ENCODE assay signal across 8 mouse cellular contexts in the genomic region with DNA sequence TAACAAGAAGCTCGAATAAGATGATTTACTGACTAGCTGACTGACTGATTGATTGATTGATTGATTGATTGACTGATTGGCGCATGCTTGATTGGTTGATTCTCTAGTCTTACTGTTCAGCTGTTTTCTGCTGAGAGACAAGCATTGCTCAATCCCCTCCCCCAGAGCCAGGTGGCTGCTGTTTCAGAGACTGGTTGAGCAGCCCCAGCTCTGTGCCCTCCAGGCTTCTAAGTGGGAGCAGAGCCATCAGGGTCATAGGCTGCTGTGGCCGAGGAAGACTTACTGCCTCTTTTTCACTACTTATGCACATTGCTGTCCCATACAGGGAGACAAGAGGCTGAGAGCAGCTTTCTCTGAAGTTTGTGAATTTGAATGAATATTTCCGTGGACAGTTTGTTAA. TPM values are rescaled to one million over a fixed set of nuclear protein-coding genes. Genes with fewer than 3 reads are reported as not detected.
DNase-seq lines count a peak whose midpoint lies in the region; ATAC-seq lines count a peak whose summit lies in the region.

No protein-coding gene starts in this region.

- no peak for ATAC-seq in intestine, embryonic 16.5 days
- no peak for ATAC-seq in stomach, embryonic 14.5 days (ENCODE audit: insufficient number of reproducible peaks, insufficient read depth, low FRiP score, low read depth)
- no peak for ATAC-seq in megakaryocyte-erythroid progenitor cell, adult 5-6 weeks (replicated peaks; ENCODE audit: low FRiP score, low TSS enrichment, poor library complexity, severe bottlenecking)

- no peaks in the 10 kb centered on the region for H3K9me3 ChIP-seq in intestine, embryonic 16.5 days (ENCODE audit: control insufficient read depth, low read length)
- H3K9me3 ChIP-seq in stomach, embryonic 14.5 days (ENCODE audit: control insufficient read depth, low read depth, low read length) = no peaks in the 10 kb centered on the region

- no peak overlapping the region for H3K27ac ChIP-seq in intestine, embryonic 16.5 days (ENCODE audit: low read length)
- no peak overlapping the region for H3K27ac ChIP-seq in stomach, embryonic 14.5 days (ENCODE audit: low read length)

- H3K4me3 ChIP-seq in intestine, embryonic 16.5 days (ENCODE audit: low read length) = no peak overlapping the region; the same call in 1 of the 2 replicates
- peak overlapping the region; percentile 64; the same call in 1 of the 2 replicates for H3K4me3 ChIP-seq in stomach, embryonic 14.5 days (ENCODE audit: low read depth, low read length)

- no peaks in the 10 kb centered on the region for H3K27me3 ChIP-seq in intestine, embryonic 16.5 days (replicated peaks; ENCODE audit: control insufficient read depth, insufficient read depth, low read length)
- H3K27me3 ChIP-seq in stomach, embryonic 14.5 days (ENCODE audit: control insufficient read depth, insufficient read depth, low read length) = no peaks in the 10 kb centered on the region

- 42% methylated on average over 4 of the region's 4 CpGs for WGBS in intestine, embryonic 16.5 days
- 34% methylated on average over 4 of the region's 4 CpGs for WGBS in stomach, embryonic 14.5 days

- peaks cover 24% of the 10 kb centered on the region for H3K4me1 ChIP-seq in intestine, embryonic 16.5 days (ENCODE audit: control insufficient read depth, insufficient read depth, low read length)
- H3K4me1 ChIP-seq in stomach, embryonic 14.5 days (ENCODE audit: control insufficient read depth, insufficient read depth, low read length) = peaks cover 17% of the 10 kb centered on the region

- peak; percentile 9 to 20 for DNase-seq in cerebellum, postnatal 25 days
- DNase-seq in cerebellum, adult 11 months = no peak
- peak; percentile 40 for DNase-seq in thymus, postnatal 4 days
- DNase-seq in thymus, postnatal 25 days = no peak
- no peak for DNase-seq in layer of hippocampus, postnatal 10 days (ENCODE audit: low spot score in 2 of 2)

- H3K4me2 ChIP-seq in intestine, embryonic 16.5 days (ENCODE audit: low read depth, low read length) = peak overlapping the region; percentile 80
- H3K4me2 ChIP-seq in stomach, embryonic 14.5 days (replicated peaks; ENCODE audit: low read depth, low read length) = peak overlapping the region; percentile 90

- H3K36me3 ChIP-seq in intestine, embryonic 16.5 days (ENCODE audit: control insufficient read depth, insufficient read depth, low read length) = no peaks in the 10 kb centered on the region
- no peaks in the 10 kb centered on the region for H3K36me3 ChIP-seq in stomach, embryonic 14.5 days (ENCODE audit: control insufficient read depth, insufficient read depth, low read length)

- no peak overlapping the region for H3K9ac ChIP-seq in intestine, embryonic 16.5 days (ENCODE audit: low read depth, low read length)
- no peak overlapping the region for H3K9ac ChIP-seq in stomach, embryonic 14.5 days (replicated peaks; ENCODE audit: low read depth, low read length)

RNA-seq across cellular contexts. Expression of a gene that starts 2.1 kb away (rescaled TPM):
- 20.2 and 20.8 TPM in 2 replicates for polyA plus RNA-seq in intestine, embryonic 16.5 days (2015; fragmentation: Nextera tagmentation; extraction: Ambion mirVana)
- polyA plus RNA-seq in stomach, embryonic 14.5 days (2014; fragmentation: Nextera tagmentation; extraction: Ambion mirVana) = 22.4 and 27.5 TPM in 2 replicates
- 6.8 and 11.5 TPM in 2 replicates for total RNA-seq in megakaryocyte-erythroid progenitor cell, adult 5-6 weeks (2014; fragmentation: Nextera tagmentation)
- 6.2 and 7.8 TPM in 2 replicates for total RNA-seq in megakaryocyte-erythroid progenitor cell, adult 5-6 weeks (2017)
- 10 to 100 TPM; 29.4 to 30.4 TPM for total RNA-seq in layer of hippocampus, postnatal 10 days (2021)

Comparison
In these comparisons a context has a peak if more than half of its experiments do, and no peak if none do; other contexts are left out.
1. DNase-seq: peak in cerebellum, postnatal 25 days (2 of 2) and thymus, postnatal 4 days (single experiment); none in cerebellum, adult 11 months (single experiment), thymus, postnatal 25 days (single experiment) and layer of hippocampus, postnatal 10 days (0 of 2).